In the genomic region with DNA sequence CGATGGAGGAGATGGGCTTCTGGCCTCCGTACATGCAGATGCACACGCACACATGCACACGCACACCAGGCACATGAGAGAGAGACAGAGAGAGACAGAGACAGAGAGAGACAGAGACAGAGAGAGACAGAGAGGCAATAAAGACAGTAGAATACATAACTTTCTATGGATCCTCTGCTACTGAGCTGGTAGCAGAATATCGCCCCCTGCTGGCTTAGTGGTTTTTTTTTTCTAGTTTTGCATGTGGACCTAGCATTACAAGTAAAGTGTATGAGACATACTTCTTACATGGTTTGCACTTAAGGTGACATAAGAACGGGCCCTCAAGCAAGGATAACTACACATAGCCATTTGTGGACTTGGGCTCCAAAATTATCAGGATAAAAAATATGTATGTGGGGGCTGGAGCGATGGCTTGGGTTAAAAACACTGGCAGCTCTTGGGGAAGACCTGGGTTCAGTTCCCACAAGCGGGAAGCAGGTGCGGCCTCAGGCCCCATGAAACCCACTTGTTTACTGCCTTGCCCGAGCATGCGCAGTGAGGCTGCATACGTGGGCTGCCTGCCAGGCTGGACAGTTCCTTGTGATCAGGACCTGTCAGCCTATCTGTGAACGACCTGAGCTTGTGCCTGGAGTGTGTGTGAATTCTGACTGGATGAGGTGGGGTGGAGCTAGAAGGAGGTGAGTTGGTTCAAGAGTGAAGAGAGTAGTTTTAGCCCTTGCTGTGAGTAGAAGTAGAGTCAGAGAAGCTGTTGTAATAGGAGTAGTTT, we compare ENCODE assay signal across 8 mouse cellular contexts.
DNase-seq lines count a peak whose midpoint lies in the region; ATAC-seq and TF ChIP-seq lines count a peak whose summit lies in the region.

No protein-coding gene starts in this region.

- H3K4me1 ChIP-seq in thymus, adult 2 months (replicated peaks; ENCODE audit: control insufficient read depth, insufficient read depth, low read length), result no peaks in the 10 kb centered on the region

- H3K27me3 ChIP-seq in thymus, adult 2 months (ENCODE audit: control insufficient read depth, insufficient read depth, low read length), result no peaks in the 10 kb centered on the region

- no peak overlapping the region for H3K4me3 ChIP-seq in thymus, adult 2 months (ENCODE audit: control insufficient read depth, insufficient read depth, low read length)

- no peak for ATAC-seq in erythroid progenitor cell, adult 5-6 weeks (replicated peaks; ENCODE audit: low FRiP score, poor library complexity, severe bottlenecking)

- no peaks in the 10 kb centered on the region for H3K36me3 ChIP-seq in thymus, adult 2 months (ENCODE audit: control insufficient read depth, insufficient read depth, low read length)

- 70% methylated on average over 13 of the region's 13 CpGs for WGBS in thymus, adult 2 months

- intact Hi-C loops in heart, postnatal 25 days (cut with DNase I), result loop anchor here (1.0 to 5.0 kb wide), 3 partner anchors 23 to 135 kb away; no protein-coding TSS in a partner anchor

- no peak for TF ChIP-seq POLR2A in thymus, adult 2 months (IDR thresholded peaks at IDR 0.05; ENCODE audit: control insufficient read depth, extremely low read depth, insufficient read depth, low read length, poor library complexity)

- no peak overlapping the region for H3K27ac ChIP-seq in thymus, adult 2 months (ENCODE audit: control insufficient read depth, insufficient read depth, low read length)

- no peak for TF ChIP-seq CTCF in thymus, adult 2 months (IDR thresholded peaks at IDR 0.05; ENCODE audit: borderline replicate concordance, control insufficient read depth, extremely low read depth, insufficient read depth, low read length, poor library complexity)

- peak; percentile 29 to 47 for DNase-seq in heart, adult 18-20 months
- no peak for DNase-seq in heart, postnatal 25 days (ENCODE audit: low spot score)
- peak; percentile 63 for DNase-seq in thymus, adult 2 months
- no peak for DNase-seq in thymus, adult 18-20 months
- peak; percentile 42 for DNase-seq in cerebellum, adult 11-12 months
- DNase-seq in heart, postnatal 4 days, result peak; percentile 65
- DNase-seq in mesoderm, embryonic 11.5 days (ENCODE audit: low read depth, low spot score), result peak; percentile 40

Comparison
In these comparisons a context has a peak if more than half of its experiments do, and no peak if none do; other contexts are left out.
1. DNase-seq: peak in heart, adult 18-20 months (2 of 2), thymus, adult 2 months (single experiment), cerebellum, adult 11-12 months (single experiment), heart, postnatal 4 days (single experiment) and mesoderm, embryonic 11.5 days (single experiment); none in heart, postnatal 25 days (single experiment) and thymus, adult 18-20 months (0 of 2).